Mouse (Mus musculus): ENCODE data around the gene Cntnap5c. TPM values are rescaled to one million over a fixed set of nuclear protein-coding genes. Genes with fewer than 3 reads are reported as not detected.
A peak's percentile ranks its signal among the peaks of the same experiment; 100 is the strongest.

Cntnap5c gene
- polyA plus RNA-seq, 1 experiment from 2014 or later: not detected

DNA sequence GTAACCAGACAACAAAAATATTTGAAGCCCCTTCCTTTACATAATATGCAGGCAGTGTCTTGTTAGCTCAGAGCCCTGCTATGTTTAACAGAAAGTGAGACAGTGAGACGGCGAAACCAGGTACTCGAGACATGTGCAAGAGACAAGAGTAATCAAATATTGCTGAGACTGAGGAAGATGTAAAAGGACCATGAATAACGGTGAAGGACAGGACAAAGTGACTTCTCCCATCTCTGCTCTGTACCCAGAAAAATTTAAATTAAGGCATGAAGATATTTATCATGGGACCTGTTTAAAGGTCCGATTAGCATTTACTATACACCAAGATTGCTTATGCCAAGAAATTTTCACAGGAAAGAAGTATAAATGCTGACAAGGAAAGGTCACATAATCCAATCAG, 233.5 kb downstream of the Cntnap5c start:
- H3K9me3 ChIP-seq (ENCODE audit: low read length): no peaks in the 10 kb centered on the region
- no peaks in the 10 kb centered on the region for H3K27me3 ChIP-seq (ENCODE audit: insufficient read depth, low read length)
- no peak overlapping the region for H3K27ac ChIP-seq (ENCODE audit: low read length)
- no peaks in the 10 kb centered on the region for H3K4me1 ChIP-seq (ENCODE audit: insufficient read depth, low read length)
- WGBS: 84% methylated on average over 5 of the region's 5 CpGs
- H3K4me3 ChIP-seq (ENCODE audit: low read length): no peak overlapping the region
- no peak for ATAC-seq (ENCODE audit: low FRiP score, low TSS enrichment)
- H3K9ac ChIP-seq (replicated peaks; ENCODE audit: low read length): no peak overlapping the region
- no peaks in the 10 kb centered on the region for H3K36me3 ChIP-seq (ENCODE audit: insufficient read depth, low read length)
- H3K4me2 ChIP-seq (replicated peaks; ENCODE audit: low read depth, low read length): no peak overlapping the region

DNA sequence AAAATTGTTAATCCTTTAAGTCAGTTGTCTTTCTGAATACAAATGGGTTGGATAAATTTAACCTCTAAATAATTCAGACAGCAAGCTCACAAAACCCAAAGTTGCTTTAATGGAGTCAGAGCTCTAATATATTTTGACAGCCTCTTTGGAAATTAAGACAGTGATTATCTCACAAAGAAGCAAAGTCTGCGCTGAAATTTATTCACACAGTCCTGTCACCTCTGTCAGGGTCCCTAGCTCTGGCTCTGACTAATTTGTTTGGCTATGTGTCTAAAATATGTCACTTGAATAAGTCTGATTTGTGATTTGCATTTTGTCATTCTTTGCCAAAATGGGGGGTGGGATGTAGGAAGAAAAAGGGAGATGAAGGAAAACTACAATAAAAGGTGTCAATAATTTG, 234.0 kb downstream of the Cntnap5c start:
- Histone ChIP-seq H3K27me3 (ENCODE audit: insufficient read depth, low read length) (no peaks in the 10 kb centered on the region), H3K36me3 (ENCODE audit: insufficient read depth, low read length) (no peaks in the 10 kb centered on the region), H3K9ac (replicated peaks; ENCODE audit: low read length) (no peak overlapping the region), H3K9me3 (ENCODE audit: low read length) (no peaks in the 10 kb centered on the region), H3K4me1 (ENCODE audit: insufficient read depth, low read length) (no peaks in the 10 kb centered on the region), H3K4me3 (ENCODE audit: low read length) (no peak overlapping the region), H3K4me2 (replicated peaks; ENCODE audit: low read depth, low read length) (no peak overlapping the region), H3K27ac (ENCODE audit: low read length) (no peak overlapping the region)
- no peak for ATAC-seq (ENCODE audit: low FRiP score, low TSS enrichment)
- 79% methylated on average over 1 of the region's 1 CpGs for WGBS

DNA sequence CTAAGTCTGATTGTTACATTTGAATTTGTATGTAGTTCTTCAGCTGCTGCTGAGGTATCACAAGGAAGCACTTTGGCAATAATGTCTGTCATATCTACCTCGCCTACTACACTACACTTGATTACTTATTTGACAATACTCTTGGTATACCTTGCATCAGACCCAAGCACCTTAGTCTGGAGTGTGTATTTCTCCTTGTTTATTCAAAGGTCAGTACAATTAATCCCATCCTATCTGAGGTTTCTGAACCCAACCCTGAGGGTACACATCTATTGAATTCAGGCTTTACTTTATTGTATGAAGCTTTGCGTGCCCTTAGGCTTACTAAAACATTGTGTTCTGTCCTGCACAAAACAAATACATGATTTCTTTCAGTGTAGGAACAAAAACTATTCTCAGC, 235.1 kb downstream of the Cntnap5c start:
- 89% methylated on average over 2 of the region's 2 CpGs for WGBS
- no peaks in the 10 kb centered on the region for H3K9me3 ChIP-seq (ENCODE audit: low read length)
- H3K36me3 ChIP-seq (ENCODE audit: insufficient read depth, low read length): no peaks in the 10 kb centered on the region
- H3K9ac ChIP-seq (replicated peaks; ENCODE audit: low read length): no peak overlapping the region
- no peak overlapping the region for H3K4me2 ChIP-seq (replicated peaks; ENCODE audit: low read depth, low read length)
- H3K27me3 ChIP-seq (ENCODE audit: insufficient read depth, low read length): no peaks in the 10 kb centered on the region
- ATAC-seq (ENCODE audit: low FRiP score, low TSS enrichment): no peak
- no peak overlapping the region for H3K4me3 ChIP-seq (ENCODE audit: low read length)
- no peak overlapping the region for H3K27ac ChIP-seq (ENCODE audit: low read length)
- H3K4me1 ChIP-seq (ENCODE audit: insufficient read depth, low read length): no peaks in the 10 kb centered on the region

DNA sequence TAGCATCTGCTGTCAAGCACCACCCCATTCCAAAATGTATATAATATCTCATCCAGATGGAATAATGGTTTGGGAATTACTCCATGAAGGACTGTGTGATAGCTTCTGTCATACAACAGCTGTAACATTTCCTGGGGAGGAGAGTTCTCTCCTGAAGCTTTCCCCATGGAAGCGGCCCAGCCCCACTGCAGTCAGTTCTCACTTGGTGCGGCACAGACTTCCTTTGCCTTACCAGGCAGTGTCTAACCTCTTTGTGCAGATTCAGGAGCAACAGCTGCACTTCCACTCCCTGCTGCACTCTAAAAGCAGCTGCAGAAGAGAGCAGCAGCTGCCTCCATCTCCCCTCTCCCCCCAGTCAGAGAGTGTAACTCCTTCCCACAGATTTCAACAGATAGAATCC, 271.8 kb downstream of the Cntnap5c start:
- H3K36me3 ChIP-seq (ENCODE audit: insufficient read depth, low read length): no peaks in the 10 kb centered on the region
- no peaks in the 10 kb centered on the region for H3K9me3 ChIP-seq (ENCODE audit: low read length)
- H3K4me3 ChIP-seq (ENCODE audit: low read length): no peak overlapping the region
- no peak overlapping the region for H3K4me2 ChIP-seq (replicated peaks; ENCODE audit: low read depth, low read length)
- WGBS: 42% methylated on average over 2 of the region's 2 CpGs
- no peaks in the 10 kb centered on the region for H3K4me1 ChIP-seq (ENCODE audit: insufficient read depth, low read length)
- ATAC-seq (ENCODE audit: low FRiP score, low TSS enrichment): peak; percentile 70
- H3K27ac ChIP-seq (ENCODE audit: low read length): no peak overlapping the region
- H3K27me3 ChIP-seq (ENCODE audit: insufficient read depth, low read length): no peaks in the 10 kb centered on the region
- H3K9ac ChIP-seq (replicated peaks; ENCODE audit: low read length): no peak overlapping the region

DNA sequence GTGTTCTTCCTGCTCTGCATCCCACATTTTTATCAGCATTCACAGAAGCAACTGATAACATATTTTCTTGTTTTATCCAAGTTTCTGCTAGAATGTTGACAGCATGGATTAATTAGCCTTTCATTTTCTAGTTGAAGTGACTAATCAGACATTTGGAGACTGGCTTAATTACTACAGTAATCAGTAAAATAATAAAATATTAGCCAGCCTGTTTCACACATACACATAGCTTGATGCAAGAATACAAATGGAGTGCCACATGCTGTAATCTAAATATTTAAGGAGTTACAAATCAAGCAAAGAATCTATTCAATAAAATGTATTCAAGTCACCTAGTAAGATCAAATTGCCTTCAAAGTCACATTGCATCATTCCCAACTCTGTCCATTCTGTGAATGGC, 275.8 kb downstream of the Cntnap5c start:
- no peaks in the 10 kb centered on the region for H3K36me3 ChIP-seq (ENCODE audit: insufficient read depth, low read length)
- no peaks in the 10 kb centered on the region for H3K9me3 ChIP-seq (ENCODE audit: low read length)
- no peak overlapping the region for H3K4me2 ChIP-seq (replicated peaks; ENCODE audit: low read depth, low read length)
- no peak overlapping the region for H3K9ac ChIP-seq (replicated peaks; ENCODE audit: low read length)
- no peak overlapping the region for H3K27ac ChIP-seq (ENCODE audit: low read length)
- no peaks in the 10 kb centered on the region for H3K4me1 ChIP-seq (ENCODE audit: insufficient read depth, low read length)
- H3K27me3 ChIP-seq (ENCODE audit: insufficient read depth, low read length): no peaks in the 10 kb centered on the region
- ATAC-seq (ENCODE audit: low FRiP score, low TSS enrichment): no peak
- no peak overlapping the region for H3K4me3 ChIP-seq (ENCODE audit: low read length)

DNA sequence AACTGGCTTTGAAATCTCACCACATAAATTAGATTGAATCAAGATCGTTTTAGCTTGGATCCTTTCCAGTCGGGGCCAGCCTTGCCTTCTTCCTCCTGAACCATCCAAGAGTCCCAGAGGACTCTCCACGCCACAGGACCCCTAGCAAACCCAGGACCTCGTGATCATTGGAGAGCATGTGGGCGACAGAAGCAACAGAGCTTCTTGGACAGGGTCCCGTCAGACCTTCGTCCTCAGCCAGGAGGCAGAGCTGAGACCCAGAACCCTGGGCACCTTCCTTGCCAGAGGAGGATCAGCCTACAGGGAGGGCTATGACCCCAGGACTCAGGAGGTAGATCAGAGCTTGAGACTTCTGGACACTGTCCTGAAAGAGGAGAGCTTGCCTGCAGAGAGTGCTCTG, 300.5 kb downstream of the Cntnap5c start:
- no peak for ATAC-seq (ENCODE audit: low FRiP score, low TSS enrichment)
- WGBS: 77% methylated on average over 7 of the region's 7 CpGs
- H3K4me3 ChIP-seq (ENCODE audit: low read length): no peak overlapping the region

DNA sequence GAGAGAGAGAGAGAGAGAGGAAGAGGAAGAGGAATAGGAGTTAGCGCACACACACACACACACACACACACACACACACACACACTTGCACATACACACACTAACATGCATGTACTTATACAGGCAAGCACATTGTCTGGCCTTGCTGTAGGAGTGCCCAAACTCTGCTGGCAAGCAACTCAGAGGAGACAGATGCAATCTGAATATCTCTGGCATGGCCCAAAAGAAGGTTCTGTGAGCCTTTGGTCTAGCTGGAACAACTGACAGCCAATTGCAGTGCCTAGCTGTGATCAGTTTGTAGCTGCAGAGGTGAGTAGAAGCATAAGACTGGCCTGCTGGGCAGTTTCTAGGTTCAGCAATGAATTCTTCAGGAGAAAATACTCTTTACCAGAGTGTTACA, 313.3 kb downstream of the Cntnap5c start:
- ATAC-seq (ENCODE audit: low FRiP score, low TSS enrichment): no peak
- no peaks in the 10 kb centered on the region for H3K36me3 ChIP-seq (ENCODE audit: insufficient read depth, low read length)
- no peaks in the 10 kb centered on the region for H3K4me1 ChIP-seq (ENCODE audit: insufficient read depth, low read length)
- 100% methylated on average over 1 of the region's 1 CpGs for WGBS
- H3K9ac ChIP-seq (replicated peaks; ENCODE audit: low read length): no peak overlapping the region
- no peak overlapping the region for H3K27ac ChIP-seq (ENCODE audit: low read length)
- no peak overlapping the region for H3K4me2 ChIP-seq (replicated peaks; ENCODE audit: low read depth, low read length)
- H3K27me3 ChIP-seq (ENCODE audit: insufficient read depth, low read length): no peaks in the 10 kb centered on the region
- H3K4me3 ChIP-seq (ENCODE audit: low read length): no peak overlapping the region
- H3K9me3 ChIP-seq (ENCODE audit: low read length): no peaks in the 10 kb centered on the region

More for the DNA sequence above, 300.5 kb downstream of the Cntnap5c start:
- H3K27ac ChIP-seq (ENCODE audit: low read length): no peak overlapping the region
- H3K36me3 ChIP-seq (ENCODE audit: insufficient read depth, low read length): no peaks in the 10 kb centered on the region
- H3K4me2 ChIP-seq (replicated peaks; ENCODE audit: low read depth, low read length): no peak overlapping the region
- no peak overlapping the region for H3K9ac ChIP-seq (replicated peaks; ENCODE audit: low read length)
- no peaks in the 10 kb centered on the region for H3K9me3 ChIP-seq (ENCODE audit: low read length)
- no peaks in the 10 kb centered on the region for H3K4me1 ChIP-seq (ENCODE audit: insufficient read depth, low read length)
- no peaks in the 10 kb centered on the region for H3K27me3 ChIP-seq (ENCODE audit: insufficient read depth, low read length)

DNA sequence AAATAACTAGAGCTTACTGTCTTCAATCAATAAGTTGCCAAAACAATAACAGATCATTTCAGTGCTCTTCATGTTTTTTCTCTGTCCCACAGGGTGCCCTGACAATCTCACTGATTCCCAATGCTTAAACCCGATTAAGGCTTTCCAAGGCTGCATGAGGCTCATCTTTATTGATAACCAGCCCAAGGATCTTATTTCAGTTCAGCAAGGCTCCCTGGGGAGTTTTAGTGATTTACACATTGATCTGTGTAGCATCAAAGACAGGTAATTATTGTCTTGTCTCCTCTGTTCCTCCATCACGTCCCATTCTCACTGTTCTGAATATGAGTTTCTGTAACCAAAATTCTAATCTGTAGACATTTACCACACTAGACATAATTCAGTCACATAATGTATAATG, 335.1 kb downstream of the Cntnap5c start:
- Histone ChIP-seq H3K9ac (replicated peaks; ENCODE audit: low read length) (no peak overlapping the region), H3K36me3 (ENCODE audit: insufficient read depth, low read length) (no peaks in the 10 kb centered on the region), H3K4me2 (replicated peaks; ENCODE audit: low read depth, low read length) (no peak overlapping the region), H3K27ac (ENCODE audit: low read length) (no peak overlapping the region), H3K4me1 (ENCODE audit: insufficient read depth, low read length) (no peaks in the 10 kb centered on the region), H3K9me3 (ENCODE audit: low read length) (no peaks in the 10 kb centered on the region), H3K4me3 (ENCODE audit: low read length) (no peak overlapping the region), H3K27me3 (ENCODE audit: insufficient read depth, low read length) (no peaks in the 10 kb centered on the region)
- 71% methylated on average over 2 of the region's 2 CpGs for WGBS
- no peak for ATAC-seq (ENCODE audit: low FRiP score, low TSS enrichment)

DNA sequence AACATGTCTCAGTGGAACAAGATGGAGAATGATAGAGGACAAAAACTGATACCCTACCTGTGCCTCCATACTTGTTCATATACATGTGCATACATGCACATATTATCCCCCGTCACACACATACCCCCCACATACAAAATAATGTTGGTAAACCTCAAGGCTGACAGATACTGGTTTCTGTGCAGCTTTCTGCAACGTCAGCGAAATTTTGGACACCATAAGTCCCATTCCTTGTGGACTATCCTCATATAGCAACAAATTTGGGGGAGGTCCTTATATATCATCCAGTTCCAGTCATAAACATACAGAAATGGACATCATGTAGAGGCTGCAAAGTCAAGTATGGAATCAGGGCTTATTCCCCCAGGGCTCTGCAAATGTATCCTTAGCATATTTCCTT, 338.5 kb downstream of the Cntnap5c start:
- Histone ChIP-seq H3K4me3 (ENCODE audit: low read length) (no peak overlapping the region), H3K9ac (replicated peaks; ENCODE audit: low read length) (no peak overlapping the region), H3K27me3 (ENCODE audit: insufficient read depth, low read length) (no peaks in the 10 kb centered on the region), H3K4me1 (ENCODE audit: insufficient read depth, low read length) (no peaks in the 10 kb centered on the region), H3K36me3 (ENCODE audit: insufficient read depth, low read length) (no peaks in the 10 kb centered on the region), H3K4me2 (replicated peaks; ENCODE audit: low read depth, low read length) (no peak overlapping the region), H3K9me3 (ENCODE audit: low read length) (no peaks in the 10 kb centered on the region), H3K27ac (ENCODE audit: low read length) (no peak overlapping the region)
- no peak for ATAC-seq (ENCODE audit: low FRiP score, low TSS enrichment)
- WGBS: 82% methylated on average over 3 of the region's 3 CpGs

DNA sequence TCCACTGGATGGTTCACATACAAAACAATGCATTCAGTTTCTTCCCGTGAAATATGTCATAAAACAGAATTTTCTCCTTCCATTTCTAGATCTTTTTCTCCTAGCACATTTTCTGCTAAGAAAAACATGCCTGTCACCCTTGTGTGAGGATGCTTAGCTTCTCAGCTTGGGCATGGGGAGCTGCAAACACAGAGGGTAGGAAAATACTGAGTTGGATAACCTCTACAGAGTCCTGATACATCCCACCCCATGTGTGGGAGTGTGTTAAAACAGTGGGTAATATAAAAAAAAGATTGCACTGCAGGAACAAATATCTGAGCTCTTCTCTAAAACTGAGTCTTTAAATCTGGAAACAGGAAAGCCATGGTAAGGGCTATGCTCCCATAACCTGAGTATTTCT, 339.0 kb downstream of the Cntnap5c start:
- ATAC-seq (ENCODE audit: low FRiP score, low TSS enrichment): no peak
- Histone ChIP-seq H3K4me2 (replicated peaks; ENCODE audit: low read depth, low read length) (no peak overlapping the region), H3K4me1 (ENCODE audit: insufficient read depth, low read length) (no peaks in the 10 kb centered on the region), H3K27me3 (ENCODE audit: insufficient read depth, low read length) (no peaks in the 10 kb centered on the region), H3K27ac (ENCODE audit: low read length) (no peak overlapping the region), H3K9ac (replicated peaks; ENCODE audit: low read length) (no peak overlapping the region), H3K9me3 (ENCODE audit: low read length) (no peaks in the 10 kb centered on the region), H3K36me3 (ENCODE audit: insufficient read depth, low read length) (no peaks in the 10 kb centered on the region), H3K4me3 (ENCODE audit: low read length) (no peak overlapping the region)
- WGBS: 75% methylated on average over 1 of the region's 1 CpGs

DNA sequence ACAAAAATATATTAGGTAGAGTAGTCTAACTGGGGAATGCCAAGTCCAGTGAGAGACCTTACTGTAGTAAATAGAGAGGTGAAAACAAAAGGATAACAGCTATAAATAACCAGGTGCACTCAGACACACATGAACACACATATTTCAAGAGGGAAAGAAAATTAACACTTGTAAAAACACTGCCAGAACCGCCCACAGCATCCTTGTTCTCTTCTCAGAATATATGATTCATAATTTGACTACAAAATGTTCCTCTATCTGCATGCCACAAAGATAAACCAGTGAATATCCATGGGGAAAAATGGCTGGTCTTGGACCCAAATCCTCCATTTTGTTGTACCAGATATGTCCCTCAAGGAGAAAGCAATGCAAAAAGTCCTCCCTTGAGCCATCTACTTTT, 417.8 kb downstream of the Cntnap5c start:
- H3K4me2 ChIP-seq (replicated peaks; ENCODE audit: low read depth, low read length): no peak overlapping the region
- no peak overlapping the region for H3K9ac ChIP-seq (replicated peaks; ENCODE audit: low read length)
- no peak for ATAC-seq (ENCODE audit: low FRiP score, low TSS enrichment)
- no peak overlapping the region for H3K27ac ChIP-seq (ENCODE audit: low read length)
- H3K36me3 ChIP-seq (ENCODE audit: insufficient read depth, low read length): no peaks in the 10 kb centered on the region
- no peaks in the 10 kb centered on the region for H3K27me3 ChIP-seq (ENCODE audit: insufficient read depth, low read length)
- no peaks in the 10 kb centered on the region for H3K4me1 ChIP-seq (ENCODE audit: insufficient read depth, low read length)
- no peak overlapping the region for H3K4me3 ChIP-seq (ENCODE audit: low read length)
- WGBS: 76% methylated on average over 1 of the region's 1 CpGs
- no peaks in the 10 kb centered on the region for H3K9me3 ChIP-seq (ENCODE audit: low read length)

All from kidney, embryonic 16.5 days (tissue).